Comparison of ENCODE assay signal across 26 mouse cellular contexts in genomic region chr4:125361611-125362520, GRCm38 (mm10).
DNase-seq lines count a peak whose midpoint lies in the region; ATAC-seq and TF ChIP-seq lines count a peak whose summit lies in the region.
"Had no signal": no experiment of that assay in that cellular context is flagged by ENCODE, and none has a peak within 500 bp of the region (broad histone marks: within the 10 kb centered on the region; RNA-seq: fewer than 3 reads in every experiment).

No protein-coding gene starts in this region.

- H3K9me3 ChIP-seq in heart, embryonic 11.5 days (replicated peaks; ENCODE audit: control insufficient read depth, low read length) = no peaks in the 10 kb centered on the region
- H3K9me3 ChIP-seq in CH12.LX (replicated peaks; ENCODE audit: low read length) = no peaks in the 10 kb centered on the region
- H3K9me3 ChIP-seq: embryonic facial prominence, embryonic 15.5 days; hindbrain, embryonic 12.5 days; limb, embryonic 12.5 days had no signal

- peak; percentile 52 for DNase-seq in heart, adult 11 months
- DNase-seq in CH12.LX (ENCODE audit: extremely low read depth) (peak; percentile 70), ZHBTc4 (ENCODE audit: low read depth, low spot score) (peak; percentile 38)
- peak; percentile 88 for DNase-seq in retina, postnatal 1 day
- DNase-seq in adrenal gland, postnatal 25 days = no peak
- DNase-seq in right cerebral cortex, postnatal 36 days (ENCODE audit: low spot score in 2 of 2) = no peak
- DNase-seq: adrenal gland, adult 8-10 months; B cell, adult 2 months; cerebellum, adult 2 months; cerebellum, postnatal 36 days; embryo, embryonic 11 days; gastrocnemius, postnatal 14 days; heart, adult 2 months; kidney, adult 2 months; kidney, postnatal 10 days; liver, postnatal 0 days; lung, postnatal 10 days; midbrain, embryonic 14.5 days; right cerebral cortex, postnatal 14 days; spleen, adult 18-20 months had no signal

- 62% methylated on average over 18 of the region's 18 CpGs for WGBS in heart, embryonic 11.5 days (ENCODE audit: insufficient replicate concordance)

- no peak overlapping the region for H3K4me2 ChIP-seq in heart, embryonic 11.5 days
- H3K4me2 ChIP-seq in CH12.LX (ENCODE audit: insufficient read depth, low read depth, poor library complexity, severe bottlenecking) = peak overlapping the region; percentile 42
- H3K4me2 ChIP-seq: embryonic facial prominence, embryonic 15.5 days; hindbrain, embryonic 12.5 days; limb, embryonic 12.5 days; liver, embryonic 11.5 days had no signal

- dilution Hi-C loops in CH12.LX (cut with MboI; ENCODE audit: extremely low pct_ligation_motif_present, extremely low pct_unique_long_range_greater_than_20kb, low sequenced_read_pairs) = no loop called here

- no peaks in the 10 kb centered on the region for H3K27me3 ChIP-seq in heart, embryonic 11.5 days (ENCODE audit: control insufficient read depth, insufficient read depth, low read length)
- H3K27me3 ChIP-seq in CH12.LX (replicated peaks) = peaks cover 75% of the 10 kb centered on the region
- H3K27me3 ChIP-seq: embryonic facial prominence, embryonic 15.5 days had no signal

- H3K36me3 ChIP-seq in heart, embryonic 11.5 days (ENCODE audit: control insufficient read depth, insufficient read depth, low read length) = no peaks in the 10 kb centered on the region
- H3K36me3 ChIP-seq in CH12.LX (replicated peaks in 1 of 2; ENCODE audit: control insufficient read depth in 1 of 2, insufficient read depth in 1 of 2, low read length in 1 of 2) = no peaks in the 10 kb centered on the region
- H3K36me3 ChIP-seq: embryonic facial prominence, embryonic 15.5 days; hindbrain, embryonic 12.5 days; limb, embryonic 12.5 days had no signal

- H3K4me1 ChIP-seq in heart, embryonic 11.5 days (ENCODE audit: control insufficient read depth, insufficient read depth, low read length) = no peaks in the 10 kb centered on the region
- H3K4me1 ChIP-seq in CH12.LX (ENCODE audit: control insufficient read depth in 1 of 2, insufficient read depth in 2 of 2) = peaks cover 7 to 13% of the 10 kb centered on the region in 2 experiments
- H3K4me1 ChIP-seq: embryonic facial prominence, embryonic 15.5 days; limb, embryonic 12.5 days had no signal

- H3K79me2 ChIP-seq in CH12.LX (replicated peaks; ENCODE audit: control insufficient read depth, extremely low read depth, insufficient read depth, poor library complexity, severe bottlenecking) = no peaks in the 10 kb centered on the region

- TF ChIP-seq RAD21 in CH12.LX (IDR thresholded peaks at IDR 0.05; ENCODE audit: low read depth, low read length) = peak; percentile 41

- H3K4me3 ChIP-seq in heart, embryonic 11.5 days (ENCODE audit: low read depth, low read length) = no peak overlapping the region
- peak overlapping the region; percentile 6 to 24 (median 13) for H3K4me3 ChIP-seq in CH12.LX (replicated peaks in 1 of 3; ENCODE audit: low read depth in 2 of 3, low read length in 2 of 3, poor library complexity in 1 of 3)
- H3K4me3 ChIP-seq: embryonic facial prominence, embryonic 15.5 days; heart, adult 2 months; hindbrain, embryonic 12.5 days; limb, embryonic 12.5 days had no signal

- no peak overlapping the region for H3K27ac ChIP-seq in heart, embryonic 11.5 days (ENCODE audit: low read depth, low read length)
- H3K27ac ChIP-seq in CH12.LX (ENCODE audit: insufficient read depth, low read depth) = no peak overlapping the region
- H3K27ac ChIP-seq: embryonic facial prominence, embryonic 15.5 days; heart, adult 2 months; hindbrain, embryonic 12.5 days; limb, embryonic 12.5 days had no signal

- TF ChIP-seq POLR2A in CH12.LX (IDR thresholded peaks at IDR 0.05; ENCODE audit: low read depth, low read length) = no peak

- peak in 1 of 2 experiments; percentile 46; a peak in 2 of 4 replicates for TF ChIP-seq CTCF in CH12.LX (conservative IDR thresholded peaks at IDR 0.05 in 1 of 2, IDR thresholded peaks at IDR 0.05 in 1 of 2; ENCODE audit: low read depth in 2 of 2, low read length in 2 of 2)

- ATAC-seq in heart, embryonic 11.5 days (replicated peaks; ENCODE audit: insufficient number of reproducible peaks, low FRiP score, low TSS enrichment) = no peak
- ATAC-seq: forebrain, embryonic 16.5 days; liver, postnatal 0 days had no signal

- no peak for TF ChIP-seq EP300 in CH12.LX (IDR thresholded peaks at IDR 0.05; ENCODE audit: low read length)

- in situ Hi-C loops in CH12.LX (cut with MboI; ENCODE audit: low pct_ligation_motif_present, low pct_unique_long_range_greater_than_20kb, low sequenced_read_pairs) = no loop called here

- no peak overlapping the region for H3K9ac ChIP-seq in heart, embryonic 11.5 days (ENCODE audit: low read depth, low read length)
- H3K9ac ChIP-seq in CH12.LX (ENCODE audit: insufficient read depth, low read depth) = no peak overlapping the region
- H3K9ac ChIP-seq: embryonic facial prominence, embryonic 15.5 days; hindbrain, embryonic 12.5 days; limb, embryonic 12.5 days; liver, postnatal 0 days had no signal

TF ChIP-seq in CH12.LX, 34 proteins besides CTCF, POLR2A, EP300 and RAD21:
- TF ChIP-seq ZMIZ1 (IDR thresholded peaks at IDR 0.05; ENCODE audit: low read depth, low read length) (no peak), SMC3 (IDR thresholded peaks at IDR 0.05; ENCODE audit: low read depth, low read length) (peak; percentile 41)

Comparison
In these comparisons a context has a peak if more than half of its experiments do, and no peak if none do; other contexts are left out.
1. DNase-seq: peak in heart, adult 11 months (single experiment), CH12.LX (single experiment), ZHBTc4 (single experiment) and retina, postnatal 1 day (single experiment); none in adrenal gland, postnatal 25 days (single experiment) and right cerebral cortex, postnatal 36 days (0 of 2).